9 mouse cellular contexts compared by ENCODE assay signal in the genomic region with DNA sequence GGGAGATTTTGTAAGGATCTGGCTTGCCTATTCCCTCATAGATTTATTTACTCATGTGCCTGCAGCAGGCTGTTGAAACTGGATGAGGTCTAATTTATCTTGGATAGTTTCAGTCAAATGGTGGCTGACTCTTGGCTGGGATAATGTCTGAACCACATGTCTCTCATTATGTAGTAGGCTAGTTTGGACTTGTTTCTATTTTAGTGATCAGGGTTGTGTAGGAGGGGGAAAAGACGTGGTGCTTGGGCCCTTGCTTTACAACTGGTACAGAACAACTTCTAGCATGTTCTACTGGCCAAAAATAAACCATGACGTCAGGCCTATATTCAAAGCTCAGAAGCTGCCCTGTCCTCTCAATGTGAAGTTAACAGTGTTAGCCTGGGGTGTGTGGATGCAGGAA.
DNase-seq lines count a peak whose midpoint lies in the region; ATAC-seq lines count a peak whose summit lies in the region.
"Had no signal": no experiment of that assay in that cellular context is flagged by ENCODE, and none has a peak within 500 bp of the region (broad histone marks: within the 10 kb centered on the region; RNA-seq: fewer than 3 reads in every experiment).

No protein-coding gene starts in this region.

- intact Hi-C loops in heart, postnatal 14 days (cut with DNase I): no loop called here

- no peaks in the 10 kb centered on the region for H3K9me3 ChIP-seq in lung, embryonic 15.5 days
- H3K9me3 ChIP-seq in forebrain, embryonic 13.5 days (replicated peaks): no peaks in the 10 kb centered on the region

- ATAC-seq in frontal cortex, adult (ENCODE audit: low TSS enrichment): peak; percentile 97
- peak; percentile 95 for ATAC-seq in lung, embryonic 15.5 days (ENCODE audit: borderline replicate concordance, extremely low read depth, low FRiP score, low TSS enrichment)
- no peak for ATAC-seq in forebrain, embryonic 13.5 days

- H3K4me1 ChIP-seq in lung, embryonic 15.5 days: peaks cover 6% of the 10 kb centered on the region; the same call in 1 of the 2 replicates
- H3K4me1 ChIP-seq in forebrain, embryonic 13.5 days: no peaks in the 10 kb centered on the region

- DNase-seq in frontal cortex, postnatal 10 days (ENCODE audit: low spot score in 2 of 2): no peak
- peak; percentile 10 for DNase-seq in brain, embryonic 18.5 days (ENCODE audit: low read depth, low spot score)
- peak; percentile 15 to 31 for DNase-seq in heart, postnatal 14 days
- DNase-seq in ovary, postnatal 10 days (ENCODE audit: low spot score): no peak
- DNase-seq in retina, embryonic 14.5 days (ENCODE audit: low spot score): no peak
- DNase-seq: cerebellum, adult 9-10 months had no signal

- no peaks in the 10 kb centered on the region for H3K36me3 ChIP-seq in lung, embryonic 15.5 days
- H3K36me3 ChIP-seq in forebrain, embryonic 13.5 days (ENCODE audit: poor library complexity, severe bottlenecking): no peaks in the 10 kb centered on the region

- H3K9ac ChIP-seq in lung, embryonic 15.5 days: no peak overlapping the region
- H3K9ac ChIP-seq in forebrain, embryonic 13.5 days: no peak overlapping the region

- no peak overlapping the region for H3K4me2 ChIP-seq in lung, embryonic 15.5 days
- no peak overlapping the region for H3K4me2 ChIP-seq in forebrain, embryonic 13.5 days

- no peak overlapping the region for H3K4me3 ChIP-seq in lung, embryonic 15.5 days
- no peak overlapping the region for H3K4me3 ChIP-seq in forebrain, embryonic 13.5 days

- peaks cover 33% of the 10 kb centered on the region for H3K27me3 ChIP-seq in lung, embryonic 15.5 days
- H3K27me3 ChIP-seq in forebrain, embryonic 13.5 days: no peaks in the 10 kb centered on the region

- peak overlapping the region; percentile 49; the same call in 1 of the 2 replicates for H3K27ac ChIP-seq in lung, embryonic 15.5 days
- no peak overlapping the region for H3K27ac ChIP-seq in forebrain, embryonic 13.5 days

- 32% methylated on average over 2 of the region's 2 CpGs for WGBS in lung, embryonic 15.5 days
- 73% methylated on average over 2 of the region's 2 CpGs for WGBS in forebrain, embryonic 13.5 days

Comparison
In these comparisons a context has a peak if more than half of its experiments do, and no peak if none do; other contexts are left out.
1. DNase-seq: peak in brain, embryonic 18.5 days (single experiment) and heart, postnatal 14 days (2 of 2); none in frontal cortex, postnatal 10 days (0 of 2), ovary, postnatal 10 days (single experiment) and retina, embryonic 14.5 days (single experiment).